Mouse (Mus musculus) adrenal gland (tissue): ENCODE measurements around the gene Naa80.

Experiments used
- intact Hi-C: fragments of 180-260 bp; cut with DNase I; formaldehyde crosslinking; loops from one replicate; pipeline ENCODE4 v1.15.1; 2025
- long read RNA-seq, 2 experiments: library from polyadenylated mRNA; unstranded; transcript quantifications; one replicate each; pipeline ENCODE4 v2.0.0; 2020; ENCODE audit warnings: borderline replicate concordance in 1 of 2; ENCODE audit not compliant: insufficient replicate concordance in 1 of 2

Naa80 gene
- long read RNA-seq, experiment 1, partial matches to known transcripts: 0 of 2 reads
- long read RNA-seq, experiment 1, other reads (novel, unspliced or antisense): 1 of 2 reads
- long read RNA-seq, experiment 2, partial matches to known transcripts: 0 of 1 reads
- long read RNA-seq, experiment 2, other reads (novel, unspliced or antisense): 1 of 1 reads

- intact Hi-C loops: no loop called here
Measured at GRCm38 (mm10) chr9:107578587-107578986, at the start of gene Naa80. Gene Naa80, plus strand, starts transcription at chr9:107578887.

GRCm38 (mm10) chr9:107533791-107534407 lies 44.8 kb upstream of the Naa80 start, which contains the start of gene Tmem115:
Gene Tmem115, plus strand, starts transcription at chr9:107533945.
- intact Hi-C loops: no loop called here

- intact Hi-C loops: no loop called here
Measured at GRCm38 (mm10) chr9:107534408-107535202, 44.1 kb upstream of the Naa80 start.

GRCm38 (mm10) chr9:107538231-107538630 lies 40.5 kb upstream of the Naa80 start:
- intact Hi-C loops: no loop called here

GRCm38 (mm10) chr9:107538711-107539110 lies 40.0 kb upstream of the Naa80 start:
- intact Hi-C loops: no loop called here

GRCm38 (mm10) chr9:107539940-107540339 lies 38.7 kb upstream of the Naa80 start:
- intact Hi-C loops: no loop called here

GRCm38 (mm10) chr9:107540420-107540819 lies 38.3 kb upstream of the Naa80 start:
- intact Hi-C loops: no loop called here

GRCm38 (mm10) chr9:107541005-107541404 lies 37.7 kb upstream of the Naa80 start:
- intact Hi-C loops: no loop called here

GRCm38 (mm10) chr9:107541474-107542351 lies 37.0 kb upstream of the Naa80 start, which contains the start of the genes Cyb561d2 and Nprl2:
Gene Cyb561d2, minus strand, starts transcription at chr9:107542193.
Gene Nprl2, plus strand, starts transcription at chr9:107542226.
- intact Hi-C loops: no loop called here

GRCm38 (mm10) chr9:107542352-107542686 lies 36.4 kb upstream of the Naa80 start:
- intact Hi-C loops: no loop called here

GRCm38 (mm10) chr9:107542721-107543120 lies 36.0 kb upstream of the Naa80 start:
- intact Hi-C loops: no loop called here

GRCm38 (mm10) chr9:107543299-107543698 lies 35.4 kb upstream of the Naa80 start:
- intact Hi-C loops: no loop called here

GRCm38 (mm10) chr9:107544196-107544700 lies 34.4 kb upstream of the Naa80 start:
- intact Hi-C loops: no loop called here

GRCm38 (mm10) chr9:107544729-107545128 lies 34.0 kb upstream of the Naa80 start:
- intact Hi-C loops: no loop called here

- intact Hi-C loops: no loop called here
Measured at GRCm38 (mm10) chr9:107545199-107545598, 33.5 kb upstream of the Naa80 start.

- intact Hi-C loops: no loop called here
Measured at GRCm38 (mm10) chr9:107545602-107546001, 33.1 kb upstream of the Naa80 start.

- intact Hi-C loops: no loop called here
Measured at GRCm38 (mm10) chr9:107547026-107547425, 31.7 kb upstream of the Naa80 start, which contains the start of gene Zmynd10. Gene Zmynd10, plus strand, starts transcription at chr9:107547298.

GRCm38 (mm10) chr9:107547957-107548356 lies 30.7 kb upstream of the Naa80 start:
- intact Hi-C loops: no loop called here

GRCm38 (mm10) chr9:107548820-107549219 lies 29.9 kb upstream of the Naa80 start:
- intact Hi-C loops: no loop called here

GRCm38 (mm10) chr9:107549297-107550074 lies 29.2 kb upstream of the Naa80 start:
- intact Hi-C loops: no loop called here
